Mouse (Mus musculus) G1E (cell line): Measurements from ENCODE around the gene Slc4a4. TPM values are rescaled to one million over a fixed set of nuclear protein-coding genes. Genes with fewer than 3 reads are reported as not detected.

Experiments
- ATAC-seq: 2 replicates; pipeline ENCODE4 v1.8.0; 2016; ENCODE audit warnings: mild to moderate bottlenecking; ENCODE audit not compliant: insufficient number of reproducible peaks, poor library complexity, low FRiP score, severe bottlenecking; ENCODE audit errors: extremely low read depth
- DNase-seq: peaks from one replicate; pipeline ENCODE4 v3.0.0; 2012; ENCODE audit warnings: low spot score
- H3K27me3 ChIP-seq: 2 replicates; pipeline ENCODE4 v1.6.1; 2012; ENCODE audit warnings: mild to moderate bottlenecking, low read length, inconsistent platforms; ENCODE audit not compliant: insufficient read depth
- H3K36me3 ChIP-seq: replicated peaks from 2 replicates; pipeline ENCODE3; 2012; ENCODE audit warnings: mild to moderate bottlenecking, inconsistent platforms
- H3K4me1 ChIP-seq: 2 replicates; pipeline ENCODE4 v1.6.1; 2012; ENCODE audit warnings: low read depth, low read length, inconsistent platforms, mixed read lengths; ENCODE audit not compliant: insufficient read depth
- H3K4me3 ChIP-seq: 2 replicates; pipeline ENCODE4 v1.5.1; 2012; ENCODE audit warnings: low read depth, mild to moderate bottlenecking, inconsistent platforms, low read length, moderate library complexity, mixed read lengths
- H3K9me3 ChIP-seq: replicated peaks from 2 replicates; pipeline ENCODE4 v1.6.1; 2012; ENCODE audit warnings: inconsistent platforms
- CTCF ChIP-seq: IDR thresholded peaks from 2 replicates; pipeline ENCODE4 v1.5.1; 2012; ENCODE audit warnings: low read depth, low read length, inconsistent platforms, mixed read lengths
- GATA1 ChIP-seq: IDR thresholded peaks from 2 replicates; pipeline ENCODE4 v1.6.1; 2012; ENCODE audit warnings: borderline replicate concordance, low read length, inconsistent platforms, mixed read lengths
- GATA2 ChIP-seq: IDR thresholded peaks from 2 replicates; pipeline ENCODE4 v1.6.1; 2012; ENCODE audit warnings: low read depth, low read length, inconsistent platforms, borderline replicate concordance
- POLR2AphosphoS5 ChIP-seq: IDR thresholded peaks from 2 replicates; pipeline ENCODE4 v1.6.1; 2012; ENCODE audit warnings: low read depth, low read length, inconsistent platforms; ENCODE audit not compliant: insufficient replicate concordance
- TAL1 ChIP-seq: conservative IDR thresholded peaks from 2 replicates; pipeline ENCODE4 v1.6.1; 2012; ENCODE audit warnings: low read depth, low read length, inconsistent platforms, mixed read lengths
- polyA plus RNA-seq: library from polyadenylated mRNA; stranded (reverse); fragments of >175 nt; gene quantifications from 2 replicates; pipeline ENCODE4 v1.2.3, GENCODE M21; 2012
- total RNA-seq, 2 experiments: library from RNA; stranded (forward) in 1 of 2; stranded (reverse) in 1 of 2; fragments of 200-1000 nt in 1 of 2; fragments of >200 nt in 1 of 2; fragmentation: Nextera tagmentation in 1 of 2; gene quantifications; 2 replicates each; pipeline ENCODE4 v1.2.3; 2014 to 2017

Gene Slc4a4
- total and polyA plus RNA-seq, 3 experiments, result 0.11 TPM; not detected in 2

DNA sequence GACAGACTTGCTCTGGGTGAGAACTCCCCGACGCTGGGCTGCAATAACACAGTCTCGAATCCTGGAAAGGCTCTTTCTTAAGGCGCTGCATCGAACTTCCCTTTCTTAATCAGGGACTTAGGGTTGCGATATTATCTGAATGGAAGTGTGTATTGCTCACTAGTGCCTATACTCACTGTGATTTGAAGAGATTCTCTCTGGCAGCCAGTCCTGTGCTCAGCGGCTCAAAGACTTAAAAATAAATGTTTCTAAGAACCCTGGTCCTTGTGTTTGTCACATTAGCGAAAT, 1.7 kb downstream of the Slc4a4 start:
- H3K9me3 ChIP-seq, result peaks cover 17% of the 10 kb centered on the region
- no peaks in the 10 kb centered on the region for H3K4me1 ChIP-seq
- no peak for DNase-seq
- no peak overlapping the region for H3K4me3 ChIP-seq
- no peaks in the 10 kb centered on the region for H3K36me3 ChIP-seq
- no peak for TF ChIP-seq GATA2
- no peak for TF ChIP-seq GATA1
- no peak for TF ChIP-seq POLR2AphosphoS5
- TF ChIP-seq TAL1, result no peak
- no peak for TF ChIP-seq CTCF
- no peaks in the 10 kb centered on the region for H3K27me3 ChIP-seq
- ATAC-seq, result no peak

DNA sequence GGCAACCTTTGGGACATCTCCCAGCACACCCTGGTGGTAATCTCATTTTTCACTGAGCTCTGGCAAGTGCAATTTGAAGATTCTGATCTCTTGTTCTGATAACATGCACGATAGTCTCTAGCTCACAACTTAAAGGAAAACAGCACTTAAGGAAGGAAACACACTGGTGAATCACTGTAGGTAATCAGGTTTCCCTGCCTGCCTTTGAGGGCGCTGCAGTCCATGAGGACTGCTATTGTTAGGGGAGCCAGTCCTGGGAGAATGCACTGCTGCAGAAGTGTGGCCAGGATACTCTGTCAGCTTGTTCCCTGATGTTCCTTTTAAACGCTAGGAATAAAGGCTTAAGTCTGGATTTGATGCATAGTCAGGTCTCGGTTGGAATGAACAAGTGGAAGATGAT, 2.7 kb downstream of the Slc4a4 start:
- no peak for DNase-seq
- peaks cover 19% of the 10 kb centered on the region for H3K9me3 ChIP-seq
- H3K27me3 ChIP-seq, result no peaks in the 10 kb centered on the region
- no peaks in the 10 kb centered on the region for H3K4me1 ChIP-seq
- H3K4me3 ChIP-seq, result no peak overlapping the region
- no peak for ATAC-seq
- no peak for TF ChIP-seq CTCF
- TF ChIP-seq TAL1, result no peak
- no peak for TF ChIP-seq GATA2
- TF ChIP-seq GATA1, result no peak
- TF ChIP-seq POLR2AphosphoS5, result no peak
- no peaks in the 10 kb centered on the region for H3K36me3 ChIP-seq

DNA sequence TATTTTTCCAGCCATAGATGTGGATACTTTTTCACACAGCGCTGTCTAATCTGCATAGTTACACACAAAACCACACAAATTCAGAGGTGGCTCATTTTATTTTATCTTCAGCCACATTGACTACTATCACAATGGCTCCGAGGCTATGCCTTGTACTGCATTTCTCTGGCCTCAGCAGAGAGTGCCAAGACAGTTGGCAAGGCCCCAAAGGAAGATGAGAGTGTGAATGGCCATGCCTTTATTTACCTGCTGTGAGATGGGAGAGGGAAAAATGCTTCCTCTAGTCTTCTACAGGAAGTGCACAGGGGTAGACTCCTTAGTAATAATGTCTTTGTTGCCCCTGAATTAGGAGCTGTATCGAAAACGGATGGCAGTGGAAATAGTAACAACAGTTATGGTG, 3.5 kb downstream of the Slc4a4 start:
- Histone ChIP-seq H3K9me3 (peaks cover 20% of the 10 kb centered on the region), H3K4me1 (no peaks in the 10 kb centered on the region), H3K36me3 (no peaks in the 10 kb centered on the region), H3K27me3 (no peaks in the 10 kb centered on the region), H3K4me3 (no peak overlapping the region)
- no peak for TF ChIP-seq GATA2
- no peak for TF ChIP-seq POLR2AphosphoS5
- TF ChIP-seq GATA1, result no peak
- no peak for TF ChIP-seq CTCF
- no peak for TF ChIP-seq TAL1
- ATAC-seq (no peak), DNase-seq (no peak)

DNA sequence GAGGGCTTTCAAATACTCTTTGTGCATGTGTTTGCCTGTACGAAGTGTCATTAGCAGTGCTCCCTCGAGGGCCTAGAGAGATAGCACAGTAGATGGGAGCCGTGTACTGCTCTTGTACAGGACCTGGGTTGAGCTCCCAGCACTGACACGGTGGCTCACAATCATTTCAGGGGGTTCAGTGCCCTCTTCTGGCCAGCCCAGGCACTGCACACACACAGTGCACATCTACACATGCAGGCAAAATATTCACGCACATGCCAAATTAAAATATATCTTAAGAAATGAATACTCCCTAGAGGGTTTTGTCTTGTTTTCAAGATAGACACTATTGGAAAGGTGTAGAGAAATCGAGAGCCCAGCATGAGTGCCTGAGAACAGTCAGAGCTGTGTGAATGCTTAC, 10.0 kb downstream of the Slc4a4 start:
- H3K4me1 ChIP-seq, result no peaks in the 10 kb centered on the region
- ATAC-seq (no peak), DNase-seq (no peak)
- no peaks in the 10 kb centered on the region for H3K27me3 ChIP-seq
- TF ChIP-seq TAL1 (no peak), CTCF (no peak), POLR2AphosphoS5 (no peak), GATA2 (no peak), GATA1 (no peak)
- peaks cover 8% of the 10 kb centered on the region for H3K9me3 ChIP-seq
- no peak overlapping the region for H3K4me3 ChIP-seq
- no peaks in the 10 kb centered on the region for H3K36me3 ChIP-seq

DNA sequence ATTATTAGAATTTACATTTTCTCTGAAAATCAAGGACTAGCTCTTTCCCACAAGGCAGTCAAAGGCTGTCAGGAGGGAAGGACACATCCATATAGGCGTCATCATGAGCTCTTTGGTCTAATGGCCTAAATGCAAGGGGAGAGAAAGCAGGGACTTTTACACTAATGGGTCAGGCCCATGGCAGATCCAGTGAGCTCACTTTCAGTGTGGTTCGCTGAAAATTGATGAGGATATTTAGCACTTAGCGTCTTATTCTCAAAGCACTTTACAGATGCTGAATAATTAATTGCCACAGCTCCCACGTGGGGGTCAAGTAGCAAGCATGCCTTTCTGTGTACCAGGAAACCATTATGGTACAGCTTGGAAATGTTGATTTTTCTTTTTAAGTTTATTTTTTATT, 16.5 kb downstream of the Slc4a4 start:
- H3K36me3 ChIP-seq, result no peaks in the 10 kb centered on the region
- no peaks in the 10 kb centered on the region for H3K4me1 ChIP-seq
- H3K27me3 ChIP-seq, result no peaks in the 10 kb centered on the region
- DNase-seq (no peak), ATAC-seq (no peak)
- no peak overlapping the region for H3K4me3 ChIP-seq
- peaks cover 14% of the 10 kb centered on the region for H3K9me3 ChIP-seq
- no peak for TF ChIP-seq GATA2
- no peak for TF ChIP-seq CTCF
- no peak for TF ChIP-seq TAL1
- TF ChIP-seq POLR2AphosphoS5, result no peak
- TF ChIP-seq GATA1, result no peak

DNA sequence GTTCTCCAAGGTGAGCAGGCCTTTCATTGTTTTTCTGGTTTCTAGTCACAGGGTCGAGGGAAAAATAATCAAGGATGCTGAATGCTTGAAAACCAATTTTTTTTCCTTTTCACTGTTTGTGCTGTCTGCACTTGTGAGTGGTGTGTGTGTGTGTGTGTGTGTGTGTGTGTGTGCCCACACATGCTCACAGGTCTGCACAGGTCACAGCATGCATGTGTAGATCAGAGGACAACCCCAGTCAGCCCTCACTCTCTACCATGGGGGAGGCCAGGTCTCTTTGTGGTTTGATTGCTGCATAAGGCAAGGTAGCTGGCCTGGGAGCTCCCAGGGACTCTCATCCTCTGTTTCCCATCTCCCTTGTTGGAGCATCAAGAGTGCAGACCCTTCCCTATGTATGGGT, 16.9 kb downstream of the Slc4a4 start:
- TF ChIP-seq CTCF (no peak), GATA1 (no peak), POLR2AphosphoS5 (no peak), TAL1 (no peak), GATA2 (no peak)
- Histone ChIP-seq H3K9me3 (peaks cover 14% of the 10 kb centered on the region), H3K27me3 (no peaks in the 10 kb centered on the region), H3K36me3 (no peaks in the 10 kb centered on the region), H3K4me1 (no peaks in the 10 kb centered on the region), H3K4me3 (no peak overlapping the region)
- ATAC-seq (no peak), DNase-seq (no peak)
